Mouse (Mus musculus): ENCODE measurements around the gene Stkld1. TPM values are rescaled to one million over a fixed set of nuclear protein-coding genes. Genes with fewer than 3 reads are reported as not detected.

Stkld1 gene
- total and polyA plus RNA-seq, 3 experiments = 0.13 to 0.29 (median 0.19) TPM

- H3K4me1 ChIP-seq (ENCODE audit: control insufficient read depth in 1 of 2, insufficient read depth in 2 of 2) = peaks cover 12 to 42% of the 10 kb centered on the region in 2 experiments
- no peak overlapping the region for H3K9ac ChIP-seq (ENCODE audit: insufficient read depth, low read depth)
- dilution Hi-C loops (cut with MboI; ENCODE audit: extremely low pct_ligation_motif_present, extremely low pct_unique_long_range_greater_than_20kb, low sequenced_read_pairs) = no loop called here
- H3K36me3 ChIP-seq (replicated peaks in 1 of 2; ENCODE audit: control insufficient read depth in 1 of 2, insufficient read depth in 1 of 2, low read length in 1 of 2) = peaks cover 61 to 86% of the 10 kb centered on the region in 2 experiments
- H3K27me3 ChIP-seq (replicated peaks) = no peaks in the 10 kb centered on the region
- TF ChIP-seq UBTF (IDR thresholded peaks at IDR 0.05; ENCODE audit: low read depth, low read length) (no peak), HCFC1 (IDR thresholded peaks at IDR 0.05; ENCODE audit: low read depth, low read length) (no peak), ZNF384 (IDR thresholded peaks at IDR 0.05; ENCODE audit: low read depth, low read length) (no peak), IRF4 (IDR thresholded peaks at IDR 0.05; ENCODE audit: low read depth, low read length) (no peak), MAZ (IDR thresholded peaks at IDR 0.05; ENCODE audit: low read depth, low read length) (no peak), GABPA (IDR thresholded peaks at IDR 0.05; ENCODE audit: insufficient replicate concordance, low read depth, low read length) (no peak), KAT2A (IDR thresholded peaks at IDR 0.05; ENCODE audit: insufficient replicate concordance, low read length) (no peak), USF1 (IDR thresholded peaks at IDR 0.05; ENCODE audit: low read depth, low read length) (no peak), ETS1 (conservative IDR thresholded peaks at IDR 0.05; ENCODE audit: low read depth, low read length) (no peak)
- no peak overlapping the region for H3K27ac ChIP-seq (ENCODE audit: insufficient read depth, low read depth)
- H3K79me2 ChIP-seq (replicated peaks; ENCODE audit: control insufficient read depth, extremely low read depth, insufficient read depth, poor library complexity, severe bottlenecking) = peaks cover 65% of the 10 kb centered on the region
- no peak overlapping the region for H3K4me3 ChIP-seq (replicated peaks in 1 of 3; ENCODE audit: low read depth in 2 of 3, low read length in 2 of 3, poor library complexity in 1 of 3)
- H3K9me3 ChIP-seq (replicated peaks; ENCODE audit: low read length) = no peaks in the 10 kb centered on the region
- no peak overlapping the region for H3K4me2 ChIP-seq (ENCODE audit: insufficient read depth, low read depth, poor library complexity, severe bottlenecking)
- no peak for DNase-seq (ENCODE audit: extremely low read depth)
- in situ Hi-C loops (cut with MboI; ENCODE audit: low pct_ligation_motif_present, low pct_unique_long_range_greater_than_20kb, low sequenced_read_pairs) = loop anchor here (5.0 kb wide), 1 partner anchor 94 kb away; no protein-coding TSS in a partner anchor
Measured at GRCm38 (mm10) chr2:26927745-26928476, 5.9 kb upstream of the Stkld1 start.

DNA sequence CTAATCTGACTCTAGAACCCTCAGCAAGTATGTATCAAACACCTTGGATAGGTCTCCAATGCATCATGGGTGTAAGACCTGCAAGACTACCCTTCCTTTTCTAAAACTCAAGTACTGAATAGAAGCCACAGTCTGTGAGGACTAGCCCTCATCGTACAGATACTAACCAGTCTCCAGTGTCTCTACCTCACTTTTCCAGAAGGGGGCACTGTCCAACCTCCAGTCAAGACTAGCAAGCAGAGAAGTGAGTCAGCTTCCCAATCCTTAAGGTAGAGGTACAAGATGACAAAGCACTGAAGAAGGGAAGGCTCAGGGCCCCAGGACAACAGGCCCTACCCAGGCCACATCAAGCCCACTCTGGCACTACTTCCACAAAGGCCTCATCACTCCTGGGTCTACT lies 3.5 kb upstream of the Stkld1 start:
- H3K4me1 ChIP-seq (ENCODE audit: control insufficient read depth in 1 of 2, insufficient read depth in 2 of 2) = peaks cover 21 to 59% of the 10 kb centered on the region in 2 experiments
- dilution Hi-C loops (cut with MboI; ENCODE audit: extremely low pct_ligation_motif_present, extremely low pct_unique_long_range_greater_than_20kb, low sequenced_read_pairs) (no loop called here), in situ Hi-C loops (cut with MboI; ENCODE audit: low pct_ligation_motif_present, low pct_unique_long_range_greater_than_20kb, low sequenced_read_pairs) (no loop called here)
- peaks cover 38 to 62% of the 10 kb centered on the region in 2 experiments for H3K36me3 ChIP-seq (replicated peaks in 1 of 2; ENCODE audit: control insufficient read depth in 1 of 2, insufficient read depth in 1 of 2, low read length in 1 of 2)
- peak overlapping the region; percentile 30; the same call in 1 of the 2 replicates for H3K4me2 ChIP-seq (ENCODE audit: insufficient read depth, low read depth, poor library complexity, severe bottlenecking)
- H3K9me3 ChIP-seq (replicated peaks; ENCODE audit: low read length) = no peaks in the 10 kb centered on the region
- peaks cover 66% of the 10 kb centered on the region for H3K79me2 ChIP-seq (replicated peaks; ENCODE audit: control insufficient read depth, extremely low read depth, insufficient read depth, poor library complexity, severe bottlenecking)
- peak overlapping the region; percentile 38; the same call in 1 of the 2 replicates for H3K27ac ChIP-seq (ENCODE audit: insufficient read depth, low read depth)
- peak overlapping the region; percentile 96; the same call in 1 of the 2 replicates for H3K9ac ChIP-seq (ENCODE audit: insufficient read depth, low read depth)
- DNase-seq (ENCODE audit: extremely low read depth) = peak; percentile 80
- peak overlapping the region in 1 of 3 experiments; percentile 14 for H3K4me3 ChIP-seq (replicated peaks in 1 of 3; ENCODE audit: low read depth in 2 of 3, low read length in 2 of 3, poor library complexity in 1 of 3)
- TF ChIP-seq ZKSCAN1 (IDR thresholded peaks at IDR 0.05; ENCODE audit: borderline replicate concordance, low read depth, low read length) = no peak
- peak; percentile 57 to 86 for TF ChIP-seq CTCF (conservative IDR thresholded peaks at IDR 0.05 in 1 of 2, IDR thresholded peaks at IDR 0.05 in 1 of 2; ENCODE audit: low read depth in 2 of 2, low read length in 2 of 2)
- TF ChIP-seq ZNF384 (IDR thresholded peaks at IDR 0.05; ENCODE audit: low read depth, low read length) = no peak
- TF ChIP-seq JUN (IDR thresholded peaks at IDR 0.05; ENCODE audit: insufficient read depth, low read depth, low read length) = no peak
- TF ChIP-seq ZMIZ1 (IDR thresholded peaks at IDR 0.05; ENCODE audit: low read depth, low read length) = no peak
- TF ChIP-seq SMC3 (IDR thresholded peaks at IDR 0.05; ENCODE audit: low read depth, low read length) = peak; percentile 59
- TF ChIP-seq NELFE (IDR thresholded peaks at IDR 0.05; ENCODE audit: low read depth, low read length) = no peak
- peak; percentile 76 for TF ChIP-seq RAD21 (IDR thresholded peaks at IDR 0.05; ENCODE audit: low read depth, low read length)
- H3K27me3 ChIP-seq (replicated peaks) = no peaks in the 10 kb centered on the region

All from CH12.LX (cell line).